Mouse (Mus musculus): ENCODE results near the gene Syt1. TPM values are rescaled to one million over a fixed set of nuclear protein-coding genes. Genes with fewer than 3 reads are reported as not detected.

The Syt1 gene
- 0.09 TPM for polyA plus RNA-seq (2017; shearing (Covaris generic))

DNA sequence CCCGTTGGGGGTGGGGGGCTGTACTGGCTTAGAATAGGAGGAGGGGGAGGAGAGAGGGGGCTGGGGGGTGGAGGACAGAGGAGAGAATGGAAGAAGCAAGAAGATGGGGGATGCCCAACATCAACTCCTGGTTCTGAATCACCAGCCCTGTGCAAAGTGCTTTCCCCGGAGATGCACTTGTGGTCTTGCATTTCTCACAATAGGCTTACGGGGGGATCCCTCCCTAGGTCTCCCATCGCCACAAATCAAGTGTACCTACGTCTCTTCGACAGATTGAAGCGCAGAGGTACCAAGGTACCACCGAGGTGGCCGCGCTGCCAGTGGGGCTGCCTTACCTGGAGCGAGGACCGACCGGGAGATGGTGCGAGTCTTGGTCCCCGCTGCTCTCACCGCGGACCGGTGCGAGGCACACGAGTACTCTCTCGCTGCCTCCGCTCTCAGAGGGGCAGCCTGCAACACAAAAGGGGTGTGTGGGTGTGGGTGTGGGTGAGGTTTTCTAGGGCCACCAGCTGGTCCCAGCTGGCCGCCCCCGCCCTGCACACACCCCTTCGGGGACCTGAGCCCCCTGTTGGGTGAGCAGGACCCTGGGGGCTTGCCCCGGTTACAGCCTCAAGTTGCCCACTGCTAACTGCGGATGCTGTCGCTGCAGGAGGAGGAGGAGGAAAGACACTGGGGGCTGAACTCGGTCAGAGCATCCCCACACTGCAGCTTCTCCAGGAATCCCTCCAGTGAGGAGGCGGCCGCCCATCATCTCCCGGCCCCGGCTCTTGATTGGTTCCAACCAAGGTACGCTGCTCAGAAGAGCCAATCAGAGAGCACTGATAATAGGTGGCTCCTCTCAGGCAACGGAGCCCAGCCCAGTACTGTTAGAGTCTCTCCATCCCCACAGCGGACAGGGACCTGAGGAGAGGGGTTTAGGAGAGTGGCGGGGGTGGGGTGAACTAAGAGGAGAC, at the start of gene Syt1:
Syt1 (minus strand) TSS at position 742 of the 953 bp plus-strand sequence.

DNA sequence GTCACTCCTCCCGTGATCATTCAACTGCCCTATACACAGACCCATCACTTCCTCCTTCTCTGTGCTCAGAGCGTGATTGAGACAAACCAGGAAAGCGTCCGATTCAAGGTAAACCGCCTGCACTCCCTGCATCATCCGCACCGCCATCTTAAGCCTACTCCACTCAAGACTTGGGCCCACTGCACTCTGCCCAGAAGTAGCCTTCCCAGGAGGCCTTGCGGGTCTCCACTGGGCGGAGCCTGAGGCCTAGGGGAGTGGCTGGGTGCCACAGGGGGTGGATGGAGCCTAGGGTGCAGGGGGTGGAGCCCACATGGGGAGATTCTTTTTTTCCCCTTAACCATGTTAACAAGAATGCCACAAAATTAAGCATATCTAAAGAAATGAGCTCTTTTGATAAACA, 310.8 kb downstream of the Syt1 start, which contains the start of gene Gm5136:
Gm5136 (minus strand) TSS at position 215 of the 400 bp plus-strand sequence.

